Mouse (Mus musculus) heart, embryonic 12.5 days (tissue): ENCODE results near the gene Cpne5. TPM values are rescaled to one million over a fixed set of nuclear protein-coding genes. Genes with fewer than 3 reads are reported as not detected.

ENCODE experiments used
- ATAC-seq: fragments of 200-750 bp; cut with Nextera tagmentation; 2 replicates; pipeline ENCODE4 v1.8.0; 2017; ENCODE audit warnings: moderate TSS enrichment, moderate library complexity; ENCODE audit not compliant: insufficient number of reproducible peaks, low FRiP score
- H3K27ac ChIP-seq: fragments of 300-500 bp; sonication (generic); 2 replicates; pipeline ENCODE4 v1.5.1; 2016; ENCODE audit warnings: mild to moderate bottlenecking, moderate library complexity; ENCODE audit not compliant: poor library complexity, severe bottlenecking
- H3K27me3 ChIP-seq: fragments of 300-500 bp; sonication (generic); replicated peaks from 2 replicates; pipeline ENCODE4 v1.6.1; 2016; ENCODE audit warnings: mild to moderate bottlenecking, moderate library complexity
- H3K36me3 ChIP-seq: fragments of 300-500 bp; sonication (generic); 2 replicates; pipeline ENCODE4 v1.6.1; 2016; ENCODE audit warnings: mild to moderate bottlenecking, moderate library complexity
- H3K4me1 ChIP-seq: fragments of 300-500 bp; sonication (generic); replicated peaks from 2 replicates; pipeline ENCODE4 v1.6.1; 2016; ENCODE audit warnings: mild to moderate bottlenecking
- H3K4me2 ChIP-seq: fragments of 300-500 bp; sonication (generic); 2 replicates; pipeline ENCODE4 v1.6.1; 2016; ENCODE audit warnings: mild to moderate bottlenecking, moderate library complexity
- H3K4me3 ChIP-seq: fragments of 300-500 bp; sonication (generic); 2 replicates; pipeline ENCODE4 v1.5.1; 2016; ENCODE audit warnings: mild to moderate bottlenecking
- H3K9ac ChIP-seq: fragments of 300-500 bp; sonication (generic); 2 replicates; pipeline ENCODE4 v1.6.1; 2016; ENCODE audit warnings: mild to moderate bottlenecking, moderate library complexity
- H3K9me3 ChIP-seq: fragments of 300-500 bp; sonication (generic); replicated peaks from 2 replicates; pipeline ENCODE4 v1.6.1; 2016; ENCODE audit warnings: mild to moderate bottlenecking, moderate library complexity
- WGBS: fragments of 180-500 bp; shearing (Covaris S2); methylation state at CpG from one replicate; pipeline ENCODE4 v1.1.7; 2016; 5-methylcytosine and 5-hydroxymethylcytosine counted together
- polyA plus RNA-seq: library from polyadenylated mRNA; unstranded; fragments of >200 nt; fragmentation: Nextera tagmentation; extraction: Ambion mirVana; gene quantifications from 2 replicates; pipeline ENCODE4 v1.2.1, GENCODE M21; 2016

The Cpne5 gene
- polyA plus RNA-seq, 1 experiment from 2014 or later: 24.1 TPM

DNA sequence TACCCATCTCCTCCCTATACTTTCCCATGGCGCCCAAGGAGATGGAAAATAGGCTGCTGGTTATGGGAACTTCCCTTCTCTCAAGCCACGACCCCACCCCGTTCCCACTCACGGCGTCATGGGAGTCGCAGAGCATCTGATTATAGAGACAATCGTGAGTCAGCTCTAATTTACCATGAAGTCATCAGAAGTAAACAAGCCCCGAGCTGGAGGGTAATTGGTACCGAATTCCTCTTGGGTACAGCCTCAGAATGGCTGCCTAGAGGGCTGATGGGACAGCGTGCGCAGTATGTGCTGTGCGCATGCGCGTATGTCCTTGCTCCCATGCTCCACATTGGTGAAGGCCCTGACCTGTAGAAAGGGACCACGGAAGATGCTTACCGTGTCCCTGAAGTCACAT lies 81.6 kb downstream of the Cpne5 start:
- H3K27me3 ChIP-seq: no peaks in the 10 kb centered on the region
- 84% methylated on average over 16 of the region's 16 CpGs for whole genome bisulfite sequencing
- ATAC-seq: no peak
- H3K4me1 ChIP-seq: peaks cover 9% of the 10 kb centered on the region
- no peak overlapping the region for H3K4me3 ChIP-seq
- no peak overlapping the region for H3K9ac ChIP-seq
- H3K4me2 ChIP-seq: no peak overlapping the region
- peaks cover 12% of the 10 kb centered on the region for H3K9me3 ChIP-seq
- no peak overlapping the region for H3K27ac ChIP-seq
- H3K36me3 ChIP-seq: peaks cover 15% of the 10 kb centered on the region

GRCm38 (mm10) chr17:29155355-29156135 lies 82.4 kb downstream of the Cpne5 start:
- H3K9ac ChIP-seq: no peak overlapping the region
- WGBS: 75% methylated on average over 12 of the region's 12 CpGs
- no peak overlapping the region for H3K27ac ChIP-seq
- H3K36me3 ChIP-seq: peaks cover 6% of the 10 kb centered on the region
- no peak overlapping the region for H3K4me3 ChIP-seq
- ATAC-seq: no peak
- peaks cover 9% of the 10 kb centered on the region for H3K4me1 ChIP-seq
- no peak overlapping the region for H3K4me2 ChIP-seq
- peaks cover 3% of the 10 kb centered on the region; the same call in 1 of the 2 replicates for H3K9me3 ChIP-seq
- H3K27me3 ChIP-seq: no peaks in the 10 kb centered on the region

GRCm38 (mm10) chr17:29154247-29154646 lies 83.7 kb downstream of the Cpne5 start:
- Histone ChIP-seq H3K9ac (no peak overlapping the region), H3K36me3 (no peaks in the 10 kb centered on the region), H3K4me1 (peaks cover 9% of the 10 kb centered on the region), H3K4me2 (no peak overlapping the region), H3K9me3 (no peaks in the 10 kb centered on the region), H3K27ac (no peak overlapping the region), H3K27me3 (no peaks in the 10 kb centered on the region), H3K4me3 (no peak overlapping the region)
- no peak for ATAC-seq
- 62% methylated on average over 13 of the region's 13 CpGs for WGBS

DNA sequence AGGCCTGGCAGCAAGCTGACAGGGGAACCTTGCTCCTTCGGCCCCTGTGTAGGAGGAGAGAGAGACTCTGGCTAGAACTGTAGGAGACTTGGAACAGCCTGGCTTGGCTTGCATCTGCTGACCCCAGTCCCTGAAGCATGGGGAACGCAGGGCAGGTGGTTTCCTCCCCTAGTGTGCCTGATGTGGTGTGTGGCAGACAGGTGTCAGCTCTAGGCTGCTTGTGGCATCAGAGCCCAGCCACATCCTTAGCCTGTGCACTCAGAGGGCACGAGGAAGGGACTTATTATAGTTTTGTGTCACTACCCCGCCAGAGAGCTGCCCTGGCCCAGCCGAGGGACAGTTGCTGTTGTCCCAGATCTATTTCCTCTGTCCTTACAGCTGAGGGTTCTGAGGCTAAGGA lies 85.4 kb downstream of the Cpne5 start:
- no peak overlapping the region for H3K9ac ChIP-seq
- H3K27me3 ChIP-seq: no peaks in the 10 kb centered on the region
- H3K36me3 ChIP-seq: no peaks in the 10 kb centered on the region
- WGBS: 59% methylated on average over 5 of the region's 5 CpGs
- ATAC-seq: no peak
- no peak overlapping the region for H3K27ac ChIP-seq
- peaks cover 16% of the 10 kb centered on the region for H3K4me1 ChIP-seq
- H3K9me3 ChIP-seq: no peaks in the 10 kb centered on the region
- H3K4me2 ChIP-seq: no peak overlapping the region
- H3K4me3 ChIP-seq: no peak overlapping the region

DNA sequence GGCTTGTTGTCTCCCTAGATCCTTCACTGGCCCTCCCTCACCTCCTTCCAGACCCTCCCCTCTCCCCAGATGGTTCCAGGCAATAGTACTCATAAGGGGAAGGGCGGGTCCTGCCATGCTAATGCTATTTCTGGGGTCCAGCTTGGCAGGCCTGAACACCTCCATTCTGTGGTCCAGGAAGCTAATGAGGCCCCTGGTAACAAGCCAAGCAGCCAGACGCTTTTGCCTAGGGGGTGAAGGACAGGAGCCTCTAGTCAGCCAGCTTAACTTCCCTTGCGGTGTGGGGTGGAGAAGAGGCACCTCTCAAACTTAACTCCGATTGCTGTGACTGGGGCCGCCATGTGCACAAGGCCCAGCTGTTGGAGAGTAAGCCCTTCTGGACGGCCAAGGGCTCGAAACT lies 88.2 kb downstream of the Cpne5 start:
- no peak for ATAC-seq
- no peaks in the 10 kb centered on the region for H3K27me3 ChIP-seq
- 70% methylated on average over 7 of the region's 7 CpGs for WGBS

GRCm38 (mm10) chr17:29147773-29148172 lies 90.2 kb downstream of the Cpne5 start:
- ATAC-seq: no peak
- peaks cover 15% of the 10 kb centered on the region; the same call in 1 of the 2 replicates for H3K4me1 ChIP-seq
- WGBS: 74% methylated on average over 6 of the region's 6 CpGs
- no peak overlapping the region for H3K9ac ChIP-seq
- 0 out of 2 replicates have a peak, but pooled peaks cover 4% of the 10 kb centered on the region for H3K9me3 ChIP-seq
- no peak overlapping the region for H3K4me2 ChIP-seq
- no peak overlapping the region for H3K27ac ChIP-seq
- H3K4me3 ChIP-seq: no peak overlapping the region
- H3K27me3 ChIP-seq: no peaks in the 10 kb centered on the region
- no peaks in the 10 kb centered on the region for H3K36me3 ChIP-seq

More for the DNA sequence above, 88.2 kb downstream of the Cpne5 start:
- no peak overlapping the region for H3K4me2 ChIP-seq
- peaks cover 9% of the 10 kb centered on the region; the same call in 1 of the 2 replicates for H3K4me1 ChIP-seq
- H3K36me3 ChIP-seq: no peaks in the 10 kb centered on the region
- H3K4me3 ChIP-seq: no peak overlapping the region
- no peak overlapping the region for H3K27ac ChIP-seq
- 0 out of 2 replicates have a peak, but pooled peaks cover 4% of the 10 kb centered on the region for H3K9me3 ChIP-seq
- no peak overlapping the region for H3K9ac ChIP-seq

GRCm38 (mm10) chr17:29147273-29147672 lies 90.7 kb downstream of the Cpne5 start:
- WGBS: 67% methylated on average over 14 of the region's 14 CpGs
- Histone ChIP-seq H3K9me3 (0 out of 2 replicates have a peak, but pooled peaks cover 4% of the 10 kb centered on the region), H3K4me1 (peaks cover 15% of the 10 kb centered on the region; the same call in 1 of the 2 replicates), H3K4me2 (no peak overlapping the region), H3K36me3 (no peaks in the 10 kb centered on the region), H3K4me3 (no peak overlapping the region), H3K27ac (no peak overlapping the region), H3K27me3 (no peaks in the 10 kb centered on the region), H3K9ac (no peak overlapping the region)
- ATAC-seq: no peak

GRCm38 (mm10) chr17:29145101-29145500 lies 92.9 kb downstream of the Cpne5 start:
- 85% methylated on average over 12 of the region's 12 CpGs for WGBS
- no peaks in the 10 kb centered on the region for H3K36me3 ChIP-seq
- no peak for ATAC-seq
- no peak overlapping the region for H3K9ac ChIP-seq
- no peaks in the 10 kb centered on the region for H3K27me3 ChIP-seq
- H3K4me3 ChIP-seq: no peak overlapping the region
- no peak overlapping the region for H3K27ac ChIP-seq
- H3K4me1 ChIP-seq: peaks cover 15% of the 10 kb centered on the region; the same call in 1 of the 2 replicates
- no peak overlapping the region for H3K4me2 ChIP-seq
- 0 out of 2 replicates have a peak, but pooled peaks cover 4% of the 10 kb centered on the region for H3K9me3 ChIP-seq

DNA sequence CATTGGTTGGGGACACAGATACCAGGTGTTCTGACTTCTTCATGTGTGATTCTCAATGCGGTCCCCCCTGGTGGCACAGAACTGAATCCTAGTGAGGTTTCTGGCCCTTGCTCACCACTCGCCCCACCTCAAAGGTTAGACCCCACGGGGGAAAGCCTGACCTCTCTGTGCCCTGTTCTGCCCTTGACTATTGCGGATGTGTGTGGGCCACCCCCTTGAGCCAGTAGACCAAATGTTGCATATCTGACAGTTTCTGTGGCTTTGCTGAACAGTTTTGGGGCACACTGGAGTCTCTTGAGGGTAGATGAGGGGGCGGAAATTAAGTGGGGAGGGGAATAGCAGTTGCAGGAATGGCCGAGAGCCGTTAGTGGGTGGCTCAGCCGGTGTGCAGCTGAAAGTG lies 94.7 kb downstream of the Cpne5 start:
- WGBS: 80% methylated on average over 8 of the region's 8 CpGs
- 0 out of 2 replicates have a peak, but pooled peaks cover 4% of the 10 kb centered on the region for H3K9me3 ChIP-seq
- H3K4me2 ChIP-seq: no peak overlapping the region
- H3K27me3 ChIP-seq: no peaks in the 10 kb centered on the region
- no peaks in the 10 kb centered on the region for H3K36me3 ChIP-seq
- no peak overlapping the region for H3K27ac ChIP-seq
- no peak overlapping the region for H3K4me3 ChIP-seq
- H3K4me1 ChIP-seq: peaks cover 15% of the 10 kb centered on the region; the same call in 1 of the 2 replicates
- ATAC-seq: no peak
- H3K9ac ChIP-seq: no peak overlapping the region

GRCm38 (mm10) chr17:29141577-29141976 lies 96.4 kb downstream of the Cpne5 start:
- H3K36me3 ChIP-seq: no peaks in the 10 kb centered on the region
- H3K27ac ChIP-seq: no peak overlapping the region
- H3K4me3 ChIP-seq: no peak overlapping the region
- 0 out of 2 replicates have a peak, but pooled peaks cover 6% of the 10 kb centered on the region for H3K4me1 ChIP-seq
- WGBS: 80% methylated on average over 3 of the region's 3 CpGs
- no peak overlapping the region for H3K4me2 ChIP-seq
- 0 out of 2 replicates have a peak, but pooled peaks cover 4% of the 10 kb centered on the region for H3K9me3 ChIP-seq
- H3K27me3 ChIP-seq: no peaks in the 10 kb centered on the region
- ATAC-seq: no peak
- H3K9ac ChIP-seq: no peak overlapping the region

- Histone ChIP-seq H3K27ac (no peak overlapping the region), H3K27me3 (no peaks in the 10 kb centered on the region; the same call in 1 of the 2 replicates), H3K36me3 (no peaks in the 10 kb centered on the region), H3K9ac (no peak overlapping the region), H3K4me1 (no peaks in the 10 kb centered on the region), H3K4me3 (no peak overlapping the region), H3K9me3 (no peaks in the 10 kb centered on the region), H3K4me2 (no peak overlapping the region)
- 76% methylated on average over 7 of the region's 7 CpGs for WGBS
- ATAC-seq: no peak
These were observed 100.1 kb downstream of the Cpne5 start for GRCm38 (mm10) chr17:29137906-29138305.
